Mouse (Mus musculus) lung, postnatal 25 days (tissue): ENCODE measurements around the gene Cacnb2.

Source experiments
- DNase-seq: peaks from one replicate; pipeline ENCODE4 v3.0.0; 2022; ENCODE audit warnings: low spot score

The Cacnb2 gene

DNA sequence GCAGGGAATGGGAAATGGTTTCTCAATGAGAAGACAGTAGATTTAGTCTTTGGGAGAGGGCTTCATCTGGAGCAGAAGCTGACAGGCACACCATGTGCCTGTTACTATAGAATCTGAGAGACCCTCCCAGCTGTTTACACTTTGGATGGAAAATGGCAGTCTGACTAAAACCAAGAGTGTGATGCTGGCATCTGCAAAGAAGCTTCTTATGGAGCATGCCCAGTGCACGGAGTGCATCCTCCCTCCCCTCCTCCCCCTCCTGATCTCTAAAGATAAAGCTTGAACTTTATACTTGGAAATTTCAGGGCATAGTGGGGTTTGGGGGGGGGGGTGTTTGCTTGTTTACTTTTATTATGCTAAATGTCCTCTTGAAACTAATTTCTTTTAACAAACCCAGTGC is 270.2 kb downstream of the Cacnb2 start:
- no peak for DNase-seq

DNA sequence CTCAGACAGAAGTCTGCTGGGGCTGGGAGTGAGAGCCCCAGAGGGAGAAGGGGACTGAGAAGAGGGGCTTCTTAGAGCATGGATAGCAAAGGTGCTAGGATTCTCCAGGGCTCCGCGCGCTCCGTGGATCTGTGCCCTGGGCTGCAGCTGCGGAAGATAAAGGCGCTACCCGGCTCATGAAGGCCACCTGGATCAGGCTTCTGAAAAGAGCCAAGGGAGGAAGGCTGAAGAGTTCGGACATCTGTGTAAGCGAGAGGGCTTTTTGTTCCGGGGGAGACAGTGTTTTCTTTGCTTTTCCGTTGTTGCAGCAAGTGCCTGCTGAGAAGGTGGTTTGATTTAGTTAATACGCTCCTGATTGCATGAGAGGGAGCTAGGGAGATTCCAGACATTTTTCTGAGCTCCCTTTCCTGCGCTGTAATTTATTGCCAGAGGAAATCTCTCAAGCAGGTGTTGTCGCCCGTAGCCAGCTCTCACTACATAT is 270.9 kb downstream of the Cacnb2 start:
- no peak for DNase-seq

DNA sequence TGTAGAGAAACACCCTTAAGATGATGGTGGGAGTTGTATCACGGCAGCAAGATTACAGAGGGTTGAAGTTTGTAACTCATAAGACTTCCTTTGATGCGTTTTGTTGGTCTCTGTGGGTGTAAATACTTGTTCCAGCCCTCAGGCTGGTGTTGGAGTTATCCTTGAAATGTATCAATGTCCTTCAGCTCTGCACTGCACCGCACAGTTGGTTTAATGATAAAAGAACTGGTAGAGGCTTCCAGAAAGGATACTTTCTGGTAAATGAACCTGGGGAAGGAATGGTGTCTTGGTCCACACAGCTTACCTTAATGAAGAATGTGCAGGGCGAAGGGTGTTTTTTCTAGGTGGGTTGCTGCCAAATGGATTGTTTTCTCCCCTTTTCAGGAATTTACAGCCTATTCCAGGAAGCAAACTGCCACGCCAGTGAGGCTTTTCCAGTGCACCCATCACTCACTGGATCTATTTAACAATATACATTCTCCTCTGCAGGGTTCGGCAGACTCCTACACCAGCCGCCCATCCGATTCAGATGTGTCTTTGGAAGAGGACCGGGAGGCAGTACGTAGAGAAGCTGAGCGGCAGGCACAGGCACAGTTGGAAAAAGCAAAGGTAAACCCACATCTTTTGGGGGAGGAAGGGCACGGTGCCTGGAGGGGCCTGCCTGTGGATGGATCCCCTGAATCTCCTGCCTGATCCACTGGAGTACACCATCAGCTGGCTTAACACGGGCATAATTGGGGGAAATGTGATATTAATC is 271.6 kb downstream of the Cacnb2 start:
- DNase-seq: no peak

DNA sequence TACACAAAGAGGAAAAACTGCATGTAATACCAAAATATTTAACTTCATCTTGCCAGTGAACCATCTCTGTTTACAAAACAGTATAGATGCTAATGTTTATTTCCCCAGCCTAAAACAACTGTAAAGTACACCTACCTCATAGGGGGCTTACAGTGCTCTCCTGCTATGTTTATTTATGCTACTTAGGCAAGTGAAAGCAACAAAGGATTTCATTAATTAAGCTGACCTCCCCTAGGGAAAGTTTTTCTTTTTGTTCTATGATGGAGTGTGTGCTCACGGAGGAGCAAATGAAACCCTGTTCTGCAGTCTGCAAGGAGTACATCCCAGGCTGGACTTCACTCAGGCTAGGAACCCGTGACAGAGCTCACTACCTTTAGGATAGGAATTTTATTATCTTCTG is 272.2 kb downstream of the Cacnb2 start:
- no peak for DNase-seq

DNA sequence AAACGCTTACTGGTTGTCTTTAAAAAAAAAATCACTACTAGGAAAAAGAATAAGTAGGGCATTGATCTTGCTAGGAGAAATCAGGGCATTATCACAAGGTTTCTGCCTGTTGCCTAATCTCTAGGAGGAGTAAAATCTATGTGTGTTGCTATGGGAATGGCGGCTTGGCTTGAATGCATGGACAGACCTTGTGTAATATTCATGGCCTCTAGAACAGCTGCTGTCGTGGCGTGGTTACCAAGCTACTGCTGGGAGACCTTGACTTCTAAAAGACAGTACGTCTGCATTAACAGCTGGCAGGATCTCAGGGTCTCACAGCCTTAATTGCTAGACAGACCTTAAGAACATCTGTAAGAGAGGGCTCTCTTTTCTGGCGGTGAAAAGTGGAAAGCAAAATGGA is 272.7 kb downstream of the Cacnb2 start:
- DNase-seq: no peak

DNA sequence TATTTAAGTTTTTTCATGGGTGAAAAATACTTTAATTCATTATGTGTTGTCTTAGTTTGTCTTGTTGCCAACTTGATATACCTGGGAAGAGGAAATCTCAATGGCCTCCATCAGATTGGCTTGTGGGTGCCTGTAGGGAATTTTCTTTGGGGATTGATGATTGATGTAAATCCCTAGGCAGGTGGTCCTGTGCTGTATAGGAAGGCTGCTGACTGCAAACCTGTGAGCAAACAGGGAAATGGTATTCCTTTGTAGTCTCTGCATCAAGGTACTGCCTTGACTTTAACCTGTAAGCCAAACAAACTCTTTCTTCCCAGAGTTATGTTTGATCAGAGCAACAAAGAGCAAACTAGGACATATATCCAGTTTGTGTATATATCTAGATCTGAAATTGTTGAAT is 276.1 kb downstream of the Cacnb2 start:
- DNase-seq: no peak

DNA sequence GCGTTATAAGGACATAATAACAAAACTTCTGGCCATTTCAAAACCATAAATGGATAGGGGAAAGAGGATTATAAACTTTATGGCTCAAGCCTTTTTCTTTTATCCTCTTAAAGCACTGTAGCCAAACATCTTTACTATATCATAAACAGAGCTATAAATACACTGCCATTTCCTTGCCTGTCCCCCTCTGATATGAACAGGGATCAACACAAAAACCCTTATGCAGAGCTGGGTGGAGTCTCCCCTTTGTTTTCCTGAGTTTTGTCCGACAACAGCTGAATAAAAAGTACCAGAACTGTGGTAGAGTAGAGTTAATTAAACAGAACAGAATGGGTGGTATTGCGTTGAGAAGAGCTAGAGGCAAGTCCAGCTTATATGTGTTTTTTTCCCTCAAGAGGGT is 280.6 kb downstream of the Cacnb2 start:
- DNase-seq: no peak

DNA sequence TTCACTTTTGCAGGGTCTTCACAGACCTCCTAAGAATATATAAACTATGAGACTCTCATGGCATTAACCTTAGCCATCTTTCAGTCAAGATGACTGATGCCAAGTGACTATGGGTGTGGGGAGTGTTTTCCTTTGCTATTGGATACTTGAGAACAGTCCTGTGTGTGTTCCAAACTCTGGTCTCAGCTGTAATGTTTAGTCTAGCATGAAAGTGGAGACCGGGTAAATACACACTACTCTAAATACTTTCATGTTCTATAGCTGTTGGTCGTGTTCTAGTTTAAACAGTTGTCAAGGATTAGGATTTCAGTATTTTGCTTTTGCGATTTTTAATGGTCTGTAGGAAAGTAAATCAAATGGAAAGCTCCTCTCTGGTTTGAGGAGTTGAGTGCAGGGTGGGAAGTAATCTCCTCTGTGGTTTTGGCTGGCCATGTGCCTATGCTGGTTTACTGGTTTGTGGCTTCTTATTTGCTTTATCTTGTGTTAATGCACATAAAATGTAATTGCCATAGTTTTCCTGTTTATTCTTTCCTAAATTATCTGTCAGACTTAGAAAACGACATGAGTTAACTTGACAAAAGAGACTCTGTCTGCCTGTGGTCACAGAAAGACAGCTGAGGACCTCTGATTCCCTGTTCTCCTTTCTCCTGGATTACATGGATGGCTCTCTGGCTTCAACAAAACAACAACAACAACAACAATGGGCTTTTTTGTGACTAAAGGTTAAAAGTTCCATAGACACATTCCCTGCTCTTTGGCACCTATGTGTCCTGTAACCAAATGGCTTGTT is 285.7 kb downstream of the Cacnb2 start:
- peak; percentile 43 for DNase-seq

DNA sequence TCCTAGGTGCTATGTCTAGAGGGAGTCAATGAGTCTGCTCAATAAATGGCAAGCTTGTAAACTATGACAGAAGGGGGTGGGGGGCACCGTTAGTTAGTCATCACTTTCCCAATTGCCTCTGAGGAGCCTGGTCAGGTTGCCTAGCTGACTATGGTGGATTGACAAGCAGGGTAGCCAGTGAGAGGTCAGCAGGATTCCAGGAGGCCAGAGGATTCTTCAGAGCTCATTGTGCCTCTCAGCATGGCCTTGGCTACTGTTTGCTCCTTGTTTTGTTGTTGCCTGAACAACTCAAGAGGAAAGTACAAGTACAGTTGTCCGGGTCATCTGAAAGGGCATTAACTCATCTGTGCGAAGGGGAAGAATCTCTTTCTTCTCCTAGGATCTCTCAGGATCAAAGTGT is 300.9 kb downstream of the Cacnb2 start:
- DNase-seq: no peak

DNA sequence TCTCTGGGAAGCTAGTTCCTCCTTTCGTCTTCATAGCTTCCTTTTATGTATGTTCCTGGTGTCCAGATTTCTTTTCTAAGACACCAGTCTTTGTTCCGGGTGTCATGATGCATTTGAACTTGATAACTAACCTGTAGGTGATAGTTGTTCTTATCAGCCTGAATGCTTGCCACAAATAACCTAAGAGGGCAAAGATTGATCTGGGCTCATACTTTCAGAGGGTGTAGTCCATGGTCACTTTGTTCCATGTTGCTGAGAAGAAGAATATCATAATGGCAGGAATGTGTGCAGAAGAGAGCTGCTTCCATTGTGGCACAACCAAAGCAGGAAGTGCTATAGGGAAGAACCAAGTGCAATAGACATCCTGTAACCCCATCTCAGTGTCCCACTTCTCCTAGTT is 302.0 kb downstream of the Cacnb2 start:
- no peak for DNase-seq

DNA sequence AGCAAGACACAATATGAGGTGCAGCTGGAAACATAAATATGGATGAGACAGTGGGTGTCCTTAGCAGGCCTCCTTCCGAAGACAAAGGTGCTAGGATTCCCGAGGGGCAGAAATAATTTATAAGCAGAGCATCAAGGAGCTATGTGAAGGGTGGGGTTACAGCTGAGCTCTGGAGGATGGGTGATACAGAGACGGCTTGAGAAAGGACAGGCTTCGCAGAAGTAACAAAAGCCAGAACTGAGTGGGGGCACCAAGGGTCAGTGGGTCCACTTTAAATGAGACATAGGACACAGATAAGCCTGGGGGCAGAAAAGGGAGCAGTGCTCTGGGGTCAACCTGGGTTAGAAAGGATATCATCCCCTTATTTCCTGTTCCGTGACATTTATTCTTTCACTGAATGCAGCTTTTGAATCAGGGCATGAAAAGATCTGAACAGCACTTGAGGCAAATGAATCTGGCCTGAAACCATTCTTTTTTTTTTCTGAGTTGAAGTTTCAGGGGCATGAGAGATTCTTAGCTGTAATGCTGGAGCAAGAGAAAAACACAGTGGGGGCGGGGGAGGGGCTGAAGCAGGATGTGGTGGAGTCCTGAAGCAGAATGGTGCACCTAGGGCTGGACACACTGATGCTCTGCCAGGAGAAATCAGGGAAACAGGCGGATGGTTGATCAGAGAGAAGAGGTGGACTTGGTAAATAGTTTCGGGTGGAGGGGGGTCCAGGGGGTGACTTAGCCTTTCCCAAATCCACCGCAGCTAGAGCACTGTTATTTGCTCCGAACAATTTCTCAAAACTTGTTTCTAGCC is 304.4 kb downstream of the Cacnb2 start:
- DNase-seq: no peak

DNA sequence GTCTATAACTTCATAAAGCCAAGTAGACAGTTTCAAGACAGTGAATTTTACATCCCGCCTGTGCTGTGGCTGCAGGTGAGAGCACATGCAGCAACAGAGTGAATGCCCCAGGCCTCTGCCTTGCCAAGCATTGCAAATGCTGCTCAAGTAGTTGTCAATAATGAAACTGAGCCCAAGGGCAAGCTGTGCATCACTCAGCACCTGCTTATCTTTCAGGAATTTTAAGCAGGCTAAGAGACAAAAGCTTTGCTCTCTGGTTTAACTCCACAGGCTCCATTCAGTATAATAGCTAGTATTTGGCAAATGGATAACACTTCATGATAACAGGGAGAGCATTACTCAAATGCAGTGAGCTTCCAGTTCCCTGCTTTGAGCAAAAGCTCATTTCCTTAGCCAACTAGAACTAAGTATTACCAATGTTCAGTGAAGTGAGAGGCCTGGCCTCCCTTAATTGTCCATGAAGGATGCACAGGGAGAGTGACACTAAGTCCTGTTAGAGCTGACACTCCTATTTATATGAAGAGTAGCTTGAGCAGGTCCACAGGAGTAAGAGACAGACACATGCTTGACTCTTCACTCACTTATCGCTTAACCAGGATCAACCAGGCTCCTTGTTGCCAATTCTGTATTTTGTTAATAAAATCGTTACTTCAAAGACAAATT is 314.8 kb downstream of the Cacnb2 start:
- no peak for DNase-seq

DNA sequence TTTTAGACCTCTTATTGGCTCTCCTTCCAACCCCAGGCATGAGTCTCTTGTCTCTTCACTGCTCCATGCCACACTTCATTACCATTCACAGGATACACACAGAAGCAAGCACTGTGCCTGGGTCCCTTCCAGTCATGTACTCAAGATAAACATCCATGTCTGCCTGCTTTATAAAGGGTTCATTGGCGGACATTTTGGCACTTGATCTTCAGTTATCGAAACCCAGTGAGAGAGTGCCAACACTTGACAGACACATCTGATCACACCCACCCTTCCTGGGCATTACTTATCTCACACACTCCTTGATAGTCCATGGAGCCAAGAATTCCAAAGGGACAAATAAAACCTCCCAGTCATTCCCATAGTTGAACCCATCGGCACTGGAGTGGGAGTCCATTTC is 327.0 kb downstream of the Cacnb2 start:
- no peak for DNase-seq

DNA sequence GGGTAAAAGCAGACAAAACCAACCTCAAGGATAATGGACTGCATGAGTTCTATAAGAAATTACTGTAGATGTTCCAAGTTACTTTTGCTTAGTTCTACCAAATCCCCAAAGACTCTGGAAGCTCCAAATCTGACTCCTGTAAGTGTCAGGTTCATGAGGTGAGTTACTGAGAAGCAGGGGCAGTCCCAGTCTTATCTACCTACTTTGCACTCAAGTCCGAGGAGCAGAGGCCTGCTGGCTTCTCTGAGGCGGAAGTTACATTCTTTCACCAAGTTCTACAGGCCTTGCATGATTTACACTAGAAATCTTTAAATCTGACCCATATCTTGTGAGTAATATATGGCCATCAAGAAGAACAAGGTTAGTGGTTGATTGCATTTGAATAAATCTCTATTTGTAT is 329.1 kb downstream of the Cacnb2 start:
- no peak for DNase-seq

DNA sequence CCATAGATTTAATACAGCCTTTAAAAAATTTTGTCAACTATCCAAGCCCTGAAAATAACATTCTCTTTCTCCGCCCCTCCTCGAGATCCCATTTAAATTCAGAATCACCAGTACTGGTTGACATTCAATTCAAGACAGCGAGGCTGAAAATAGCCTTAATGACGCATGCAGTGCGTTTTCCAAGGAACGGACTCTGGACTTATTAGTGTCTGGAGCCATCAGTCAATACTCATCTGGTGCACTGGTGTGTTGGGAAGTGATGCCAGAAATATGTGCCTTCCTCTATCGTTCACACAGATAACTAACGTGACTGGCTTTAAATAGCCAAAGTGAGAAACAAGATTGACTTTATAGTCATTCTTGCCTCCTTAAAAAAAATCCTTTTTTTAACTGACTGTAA is 333.6 kb downstream of the Cacnb2 start:
- DNase-seq: no peak

DNA sequence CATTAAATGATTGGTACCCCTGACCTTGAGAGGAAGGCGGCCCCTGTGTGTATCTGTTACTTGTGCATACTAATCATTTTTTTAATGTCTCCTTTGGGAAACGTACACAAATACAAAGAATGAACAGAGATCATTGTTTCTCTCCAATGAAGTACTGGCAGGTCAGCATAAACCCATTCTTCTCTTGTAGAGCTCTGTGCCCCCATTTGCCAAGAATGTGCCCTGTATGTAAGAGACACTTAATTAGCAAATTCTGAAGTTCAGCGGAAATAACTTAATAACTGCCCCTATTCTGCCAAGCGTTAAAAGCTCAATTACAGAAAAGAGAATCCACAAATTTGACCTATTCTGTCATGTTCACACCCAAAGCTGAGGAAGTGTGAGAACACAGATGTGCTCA is 339.4 kb downstream of the Cacnb2 start:
- DNase-seq: no peak

DNA sequence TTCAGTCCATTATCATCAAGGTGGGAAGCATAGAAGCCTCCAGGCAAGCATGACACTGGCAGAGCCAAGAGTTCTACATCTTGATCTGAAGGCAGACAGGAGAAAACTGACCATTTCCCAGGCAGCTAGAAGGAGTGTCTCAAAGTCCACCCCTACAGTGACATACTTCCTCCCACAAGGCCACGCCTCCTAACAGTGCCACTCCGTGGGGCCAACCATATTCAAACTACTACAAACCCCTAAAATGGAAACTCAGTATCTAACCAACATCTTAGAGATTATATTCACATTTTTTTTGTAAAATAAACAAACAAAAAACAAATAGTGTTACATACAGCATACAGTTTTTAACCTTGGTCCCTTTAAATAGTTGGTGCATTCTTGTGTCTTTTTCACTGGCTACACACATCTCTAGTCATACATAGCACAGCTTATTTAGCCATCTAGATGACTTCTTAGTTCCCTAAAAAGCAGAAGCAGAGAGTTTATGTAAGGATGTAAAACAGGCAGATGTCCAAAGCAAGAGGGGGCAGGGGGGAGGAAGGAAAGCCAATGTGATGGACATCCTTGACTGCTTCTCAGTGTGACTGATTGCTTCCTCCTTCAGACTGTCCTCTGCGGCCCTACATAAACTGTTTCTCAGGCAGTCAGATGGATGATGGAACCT is 340.9 kb downstream of the Cacnb2 start:
- DNase-seq: no peak

DNA sequence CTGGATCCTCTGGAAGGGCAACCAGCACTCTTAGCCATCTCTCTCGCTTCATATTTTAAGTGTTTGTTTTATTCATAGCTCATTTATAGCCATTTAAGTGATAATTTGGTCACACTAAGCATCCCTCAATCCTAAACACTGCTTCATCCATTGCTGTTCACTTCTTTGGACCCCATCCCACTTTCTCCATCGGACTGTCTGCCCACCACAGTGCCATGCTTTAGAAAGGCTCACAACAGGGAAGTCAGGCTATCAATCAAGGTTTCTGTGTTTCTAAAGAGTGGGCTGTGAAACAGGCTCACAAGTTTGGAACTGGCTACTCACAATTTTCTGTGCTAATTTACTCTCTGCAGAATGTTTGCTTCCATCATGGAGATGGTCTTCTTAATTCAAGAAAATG is 350.2 kb downstream of the Cacnb2 start:
- DNase-seq: no peak

DNA sequence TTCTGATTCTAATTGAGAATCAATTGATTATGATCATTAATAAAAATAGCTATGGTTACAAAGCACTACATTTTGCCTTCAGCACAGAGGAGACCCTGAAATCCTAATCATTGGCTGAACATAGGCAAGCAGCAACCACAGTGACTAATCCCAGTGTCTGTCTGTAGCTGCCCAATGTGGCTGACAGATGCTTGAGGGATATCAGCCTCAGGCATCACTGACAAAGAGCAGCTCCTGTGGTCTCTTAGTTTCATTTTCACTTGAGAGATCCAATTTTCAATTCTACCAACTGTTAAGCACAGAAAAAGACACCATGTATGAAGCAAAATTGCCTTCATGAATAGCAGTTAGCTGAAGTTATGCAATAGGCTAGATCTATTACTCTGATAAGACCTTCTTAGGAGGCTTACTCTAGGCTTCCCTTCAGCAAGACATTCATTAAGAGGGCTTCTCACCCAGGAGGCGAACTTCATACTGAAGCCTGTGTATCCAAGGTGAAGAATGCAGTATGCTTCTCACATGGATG is 358.1 kb downstream of the Cacnb2 start:
- DNase-seq: no peak

DNA sequence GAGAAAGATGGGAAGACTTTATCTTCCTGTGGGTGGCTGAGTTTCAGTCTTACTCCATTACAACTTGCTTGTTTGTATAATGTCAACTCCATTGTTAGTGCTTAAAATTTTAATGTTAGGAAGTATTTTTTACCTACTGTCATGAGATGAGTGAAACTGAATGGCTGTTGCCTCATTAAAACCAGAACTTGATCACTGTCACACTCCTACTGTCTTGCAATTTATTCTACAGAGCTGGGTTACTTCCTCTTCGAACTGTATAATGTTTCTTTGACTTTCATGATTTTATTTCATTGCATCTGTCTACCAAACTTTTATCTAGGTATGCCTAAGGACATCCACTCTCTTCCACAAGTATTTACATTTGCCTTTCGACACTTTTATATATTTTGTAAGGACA is 358.6 kb downstream of the Cacnb2 start:
- DNase-seq: no peak

DNA sequence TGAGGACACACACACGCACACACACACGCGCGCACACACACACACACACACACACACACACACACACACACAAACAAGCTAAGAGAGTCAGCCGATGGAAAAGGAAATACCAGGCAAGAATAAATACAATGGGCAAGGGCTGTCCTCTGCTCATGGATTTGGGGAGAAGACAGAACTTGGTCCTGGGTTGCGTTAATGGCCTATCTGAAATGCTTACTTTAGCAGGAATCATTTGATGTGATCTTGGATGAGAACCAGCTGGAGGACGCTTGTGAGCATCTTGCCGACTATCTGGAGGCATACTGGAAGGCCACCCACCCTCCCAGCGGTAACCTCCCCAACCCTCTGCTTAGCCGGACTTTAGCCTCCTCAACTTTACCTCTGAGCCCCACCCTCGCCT is 381.1 kb downstream of the Cacnb2 start:
- DNase-seq: no peak
